Mouse (Mus musculus): ENCODE data around the gene Cmss1.

Gene Cmss1

GRCm38 (mm10) chr16:57469869-57470268 lies 136.8 kb downstream of the Cmss1 start:
- DNase-seq, result no peak

GRCm38 (mm10) chr16:57469301-57469700 lies 137.4 kb downstream of the Cmss1 start:
- DNase-seq, result no peak

GRCm38 (mm10) chr16:57465386-57465913 lies 141.2 kb downstream of the Cmss1 start:
- DNase-seq, result no peak

DNA sequence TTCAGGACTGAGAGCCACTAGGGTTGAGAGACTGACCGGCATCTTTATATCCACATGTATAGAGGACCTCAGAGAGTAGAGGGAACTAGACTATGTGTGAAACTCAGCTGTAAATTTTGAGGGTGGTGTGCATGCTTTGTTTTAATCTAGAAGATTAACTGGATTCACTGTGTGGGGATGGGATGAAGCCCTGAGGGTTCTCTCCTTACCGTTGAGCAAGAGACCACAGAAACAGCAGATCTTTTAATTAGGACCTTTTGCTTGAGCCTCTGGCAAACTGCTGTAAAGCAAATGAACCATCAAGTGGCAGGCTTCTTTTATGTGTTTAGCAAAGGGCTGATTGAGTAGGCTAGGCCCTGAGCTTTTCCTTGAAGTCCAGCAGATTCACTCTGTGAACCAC lies 150.7 kb downstream of the Cmss1 start:
- DNase-seq, result no peak

DNA sequence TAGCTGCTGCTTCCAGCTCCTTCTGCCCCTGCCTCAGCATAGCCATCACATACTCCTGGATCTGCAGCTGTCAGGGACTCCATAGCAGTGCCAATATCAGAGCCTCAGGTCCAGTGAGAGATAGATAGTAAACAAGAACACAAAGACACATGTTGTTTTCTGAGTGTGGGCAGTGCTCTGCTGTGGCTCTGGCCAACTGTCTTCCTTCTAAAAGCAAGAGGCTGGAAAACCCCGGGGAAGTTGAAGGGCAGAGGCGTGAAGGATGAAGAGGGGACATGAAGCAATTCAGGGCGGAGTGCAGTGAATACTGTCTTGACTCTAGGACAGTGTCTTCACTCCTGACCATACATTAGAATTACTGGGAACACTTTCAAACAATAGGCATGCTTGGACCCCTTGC lies 151.1 kb downstream of the Cmss1 start:
- DNase-seq, result no peak

DNA sequence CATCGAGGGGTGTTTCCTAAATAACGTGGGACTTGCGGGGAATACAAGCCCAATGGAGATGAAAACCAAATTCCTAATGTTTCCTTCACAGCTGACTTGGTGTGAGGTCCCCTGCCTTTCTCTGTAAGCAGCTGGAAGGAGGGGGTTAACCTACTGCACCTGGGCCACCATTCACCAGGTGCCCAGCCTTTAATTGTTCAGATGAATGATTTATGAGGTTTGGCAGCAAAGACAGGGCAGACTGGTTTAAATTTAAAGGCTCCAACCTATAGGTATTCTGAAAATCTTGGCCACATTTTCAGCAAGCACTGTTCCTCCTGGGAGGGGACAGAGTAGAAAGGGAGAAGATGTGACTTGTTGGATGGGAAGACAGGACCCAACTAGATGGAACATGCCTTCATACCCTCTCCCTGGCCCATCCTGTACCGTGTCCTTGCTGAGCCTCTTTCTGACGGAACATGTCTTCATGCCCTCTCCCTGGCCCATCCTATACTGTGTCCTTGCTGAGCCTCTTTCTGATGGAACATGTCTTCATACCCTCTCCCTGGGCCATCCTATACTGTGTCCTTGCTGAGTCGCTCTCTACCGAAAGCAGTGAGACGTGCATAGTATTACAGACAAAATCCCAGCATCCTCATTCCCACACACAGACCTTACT lies 152.4 kb downstream of the Cmss1 start:
- DNase-seq, result no peak

DNA sequence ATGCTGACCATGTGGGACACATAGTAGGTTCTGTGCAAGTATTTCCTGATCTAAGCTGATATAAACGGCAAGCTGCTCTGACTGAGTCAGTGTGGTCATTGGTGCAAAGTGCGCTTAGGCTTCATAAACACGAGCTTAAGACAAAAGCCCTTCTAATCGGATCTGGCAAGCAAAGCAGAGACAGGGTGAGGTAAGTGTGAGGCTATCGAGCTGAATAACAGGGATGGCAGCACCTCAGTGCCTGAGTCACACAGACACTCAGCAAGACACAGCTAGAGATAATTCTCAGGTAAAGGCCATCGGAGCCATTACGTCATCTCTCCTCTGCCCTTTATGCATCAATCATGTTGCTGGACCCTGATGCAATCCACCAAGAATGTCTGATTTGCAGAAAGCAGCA lies 153.7 kb downstream of the Cmss1 start:
- DNase-seq, result no peak

- no peak for DNase-seq
Measured at GRCm38 (mm10) chr16:57445096-57446094, 161.3 kb downstream of the Cmss1 start.

DNA sequence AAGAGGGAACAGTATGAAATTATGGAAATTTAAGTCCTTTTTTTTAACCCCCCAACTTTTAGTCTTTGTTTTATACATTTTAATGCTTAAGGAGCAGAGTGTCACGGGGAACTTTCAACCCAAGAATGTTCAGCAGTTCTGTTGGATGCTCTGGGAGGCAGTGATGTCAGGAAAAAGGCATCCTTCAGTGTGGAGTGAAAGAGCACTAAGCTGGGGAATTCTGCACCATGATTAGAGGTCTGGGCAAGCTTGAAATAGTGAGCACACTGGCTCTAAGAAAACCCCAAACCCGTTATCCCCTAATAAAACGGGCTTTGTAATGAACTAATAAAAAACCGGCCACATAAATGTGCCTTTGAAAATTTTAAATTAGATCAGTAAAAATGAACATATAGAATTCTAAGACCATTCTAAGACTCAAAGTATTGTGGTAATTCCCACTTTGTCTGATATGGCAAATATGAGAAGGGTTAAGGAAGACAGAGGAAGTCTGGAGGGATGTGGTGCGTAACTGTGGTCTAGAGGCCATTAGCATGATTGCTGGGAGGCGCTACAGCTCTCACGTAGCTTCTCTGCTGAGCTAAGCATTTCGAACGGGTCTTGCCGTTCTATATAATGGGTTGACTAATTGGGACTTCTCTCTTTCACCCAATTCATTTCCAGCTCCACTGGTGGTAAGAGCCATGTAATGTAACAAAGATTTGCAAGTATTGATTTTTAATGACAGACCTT lies 165.8 kb downstream of the Cmss1 start:
- no peak for DNase-seq

- no peak for DNase-seq
Measured at GRCm38 (mm10) chr16:57439206-57439605, 167.5 kb downstream of the Cmss1 start.

DNA sequence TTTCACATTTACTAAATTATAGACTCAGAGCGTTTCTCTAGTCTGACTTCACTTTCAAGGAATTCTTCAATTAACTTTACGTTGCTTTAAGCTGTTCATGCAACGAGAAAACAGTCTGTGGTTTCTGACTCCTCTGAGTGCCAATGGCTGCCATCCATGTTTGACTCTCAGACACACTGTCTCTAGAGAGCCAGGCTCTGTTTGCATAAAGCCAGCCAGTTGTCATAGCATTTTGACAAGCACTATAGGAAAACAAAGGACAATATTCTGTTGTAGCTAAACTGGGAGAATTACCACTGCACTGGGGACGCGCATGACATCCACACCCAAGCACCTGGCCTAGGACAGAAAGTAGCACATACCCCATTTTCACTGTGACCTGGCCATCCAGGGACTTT lies 168.4 kb downstream of the Cmss1 start:
- DNase-seq, result no peak

- no peak for DNase-seq
Measured at GRCm38 (mm10) chr16:57437523-57438287, 169.0 kb downstream of the Cmss1 start.

DNA sequence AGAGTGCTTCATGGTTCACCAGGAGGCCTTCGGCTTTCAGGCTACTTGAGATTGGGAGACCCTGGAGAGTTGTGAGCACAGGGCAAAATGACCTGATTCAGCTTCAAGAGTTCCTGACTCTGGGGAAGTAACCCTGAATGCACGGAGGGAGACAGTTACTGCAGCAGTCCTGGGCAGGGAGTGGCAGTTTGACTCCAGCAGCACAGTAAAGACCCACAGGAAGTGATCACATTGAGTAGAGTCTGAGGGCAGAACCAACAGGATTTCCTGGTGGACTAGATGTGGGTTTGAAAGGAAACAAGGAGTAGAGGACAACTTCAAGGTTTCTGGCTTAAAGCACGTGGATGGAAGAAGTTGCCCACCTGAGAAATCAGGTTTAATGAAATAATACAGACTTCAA lies 172.0 kb downstream of the Cmss1 start:
- peak; percentile 37 for DNase-seq

DNA sequence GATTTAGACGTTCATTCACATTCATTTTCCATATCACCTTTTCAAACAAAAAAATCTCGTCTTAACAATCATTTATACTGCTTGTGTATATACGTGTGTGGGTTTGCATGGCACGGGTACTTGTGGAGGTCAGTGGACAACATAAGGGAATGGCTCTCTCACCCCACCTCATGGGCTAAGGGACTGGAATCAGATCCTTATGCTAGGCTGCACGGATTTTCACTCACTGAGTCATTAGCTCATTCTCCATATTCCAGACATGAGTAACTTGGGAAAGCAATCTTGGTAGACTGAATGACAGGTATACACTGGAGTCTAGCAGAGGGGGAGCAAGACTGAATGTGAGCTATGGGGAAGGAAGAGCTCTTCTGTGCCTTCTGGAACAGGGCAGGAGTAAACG lies 173.0 kb downstream of the Cmss1 start:
- no peak for DNase-seq

DNA sequence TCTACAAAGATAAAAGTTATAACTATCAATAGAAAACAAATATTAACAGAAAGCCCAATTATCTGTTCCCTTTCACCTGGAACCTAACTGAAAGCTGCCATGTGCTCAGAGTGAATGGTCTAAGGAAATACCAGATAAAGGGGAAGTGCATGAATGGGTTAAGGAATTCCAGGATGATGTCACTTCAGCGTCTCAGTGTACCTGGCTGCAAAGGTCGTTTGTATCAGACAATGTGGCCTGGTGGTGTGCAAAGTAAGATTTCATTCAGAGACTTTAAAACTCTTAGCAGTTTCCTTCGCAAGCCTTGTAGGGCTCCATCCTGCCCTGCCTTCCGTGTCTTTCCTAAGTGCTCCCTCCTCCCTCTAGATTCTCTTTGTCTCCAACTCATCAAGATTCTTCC lies 173.5 kb downstream of the Cmss1 start:
- no peak for DNase-seq

DNA sequence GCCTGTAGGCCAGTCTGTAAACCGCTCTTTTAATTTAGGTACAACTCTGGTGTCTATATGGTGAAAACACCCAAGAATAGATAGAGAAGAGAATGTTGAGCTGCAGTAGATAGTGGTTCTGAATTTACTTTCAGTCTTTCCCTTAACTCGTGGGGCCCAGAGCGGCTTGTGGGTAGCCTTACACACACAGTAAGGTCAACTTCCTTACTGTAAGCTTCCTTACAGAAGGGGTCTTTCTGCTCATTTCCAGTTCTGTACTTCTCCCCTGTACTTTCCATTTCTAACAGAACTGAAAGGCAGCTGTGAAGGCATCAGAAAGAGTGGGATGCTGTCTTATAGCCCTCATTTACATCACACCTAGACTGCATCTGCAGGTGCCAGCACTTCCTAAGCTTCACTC lies 175.4 kb downstream of the Cmss1 start:
- DNase-seq, result no peak

DNA sequence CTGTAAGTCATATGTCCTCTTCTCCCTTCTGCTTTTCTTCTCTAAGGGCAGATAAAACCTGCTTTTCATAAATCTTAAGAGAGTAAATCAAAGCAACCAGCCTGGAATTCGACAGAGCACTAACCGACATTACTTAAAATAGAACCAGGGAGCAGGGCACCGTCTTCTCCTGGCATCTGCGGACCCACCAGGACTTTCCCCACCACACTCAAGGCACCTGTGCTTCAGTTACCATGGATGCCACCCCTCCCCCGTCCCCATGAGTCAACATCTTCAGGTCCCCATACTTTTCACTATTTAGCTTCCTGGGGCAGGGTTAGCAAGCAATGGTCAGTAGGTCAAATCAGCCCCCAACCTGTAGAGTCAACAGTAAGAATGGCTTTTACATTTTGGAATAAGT lies 177.7 kb downstream of the Cmss1 start:
- no peak for DNase-seq

DNA sequence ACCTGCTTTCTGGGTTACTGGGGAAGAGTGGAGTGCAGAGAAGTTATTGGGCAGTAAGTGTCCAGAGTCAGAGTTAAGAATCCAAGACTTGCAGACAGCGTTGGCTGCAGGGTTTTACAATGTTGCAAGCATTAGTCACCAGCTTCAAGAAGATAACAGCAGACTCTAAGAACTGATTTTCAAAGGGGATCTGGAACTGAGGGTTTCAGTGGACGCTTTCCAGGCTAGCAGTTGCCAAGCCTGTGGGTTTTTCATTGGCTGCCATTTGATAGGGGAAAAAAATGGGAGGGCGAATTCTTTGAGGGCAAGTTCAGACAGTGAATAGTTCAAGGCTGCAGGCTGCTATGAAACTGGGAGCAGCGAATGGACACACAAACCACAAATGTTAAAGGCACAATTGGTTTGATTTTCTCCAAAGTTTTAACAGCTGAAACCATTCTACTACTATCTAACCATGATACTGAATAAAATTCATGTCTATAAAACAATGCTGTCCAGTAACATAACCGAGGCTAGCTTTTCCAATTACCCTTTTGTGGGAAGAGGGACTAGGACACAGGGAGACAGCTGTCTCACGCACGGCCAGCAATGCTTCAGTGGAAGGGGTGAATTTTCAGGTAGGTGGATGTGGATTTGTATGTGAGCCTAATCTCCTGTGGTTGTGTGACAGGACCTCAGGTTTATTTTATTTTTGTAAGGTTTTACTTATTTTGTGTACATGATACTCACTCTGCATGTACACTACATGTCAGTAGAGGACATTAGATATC lies 179.0 kb downstream of the Cmss1 start:
- no peak for DNase-seq

DNA sequence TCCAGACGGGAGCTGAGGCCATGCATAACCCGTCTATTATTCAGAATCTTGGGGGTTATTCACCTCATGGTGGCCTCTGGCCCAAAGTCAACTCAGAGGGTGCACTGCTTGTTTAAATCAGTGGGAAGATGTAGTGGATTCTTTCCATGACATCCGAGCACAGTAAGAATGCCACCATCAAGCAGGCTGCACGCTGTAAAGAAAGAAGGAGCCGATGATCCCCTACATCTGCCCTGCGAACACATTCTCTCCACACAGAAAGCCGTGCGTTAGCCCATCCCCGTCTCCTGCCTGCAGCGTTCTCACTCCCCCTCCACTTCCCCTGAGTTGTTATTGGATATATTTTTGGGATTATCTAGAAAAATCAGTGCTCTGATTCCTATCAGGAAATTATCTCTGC lies 180.0 kb downstream of the Cmss1 start:
- DNase-seq, result no peak

DNA sequence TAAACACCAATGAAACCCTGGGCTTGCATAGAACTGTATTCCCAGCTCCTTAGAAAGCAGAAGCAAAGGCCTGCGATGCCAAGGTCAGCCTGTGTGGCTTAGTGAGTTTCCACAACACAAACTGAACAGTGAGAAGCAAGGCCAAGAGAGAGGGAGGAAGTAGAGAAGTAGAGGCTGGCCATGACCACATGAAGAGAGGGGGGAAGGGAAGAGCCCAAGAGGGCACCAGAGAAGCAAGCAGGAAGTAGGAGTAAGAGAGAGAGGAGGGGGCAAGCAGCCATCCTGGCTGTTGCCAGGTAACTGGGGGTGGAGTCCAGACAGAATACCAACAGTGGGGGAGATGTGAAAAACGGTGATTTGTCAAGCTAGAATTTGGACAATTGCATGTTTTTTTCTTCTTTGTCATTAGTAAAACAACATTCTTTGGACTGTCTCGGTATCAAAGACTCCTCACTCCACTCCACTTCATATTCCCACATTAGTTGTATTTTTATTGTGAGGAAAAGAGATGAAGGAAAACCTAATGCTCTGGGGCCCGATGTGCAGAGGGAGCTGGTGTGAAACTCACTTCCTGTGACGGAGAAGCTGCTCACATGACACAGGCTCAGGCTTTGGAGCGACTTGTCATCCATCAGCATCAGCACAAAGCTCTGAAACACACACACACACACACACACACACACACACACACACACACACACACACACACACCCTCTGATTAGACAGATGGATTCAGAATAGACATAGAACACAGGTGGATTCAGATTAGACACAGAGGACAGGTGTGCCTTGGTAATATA lies 183.5 kb downstream of the Cmss1 start:
- peak; percentile 54 for DNase-seq
